Mouse (Mus musculus) forebrain, embryonic 12.5 days (tissue): ENCODE measurements around the gene Src. TPM values are rescaled to one million over a fixed set of nuclear protein-coding genes. Genes with fewer than 3 reads are reported as not detected.

ENCODE experiments used
- ATAC-seq: fragments of 200-750 bp; cut with Nextera tagmentation; 2 replicates; pipeline ENCODE4 v1.8.0; 2017; ENCODE audit warnings: moderate TSS enrichment; ENCODE audit not compliant: low FRiP score
- H3K27ac ChIP-seq: fragments of 300-500 bp; sonication (generic); 2 replicates; pipeline ENCODE4 v1.5.1; 2016; ENCODE audit warnings: mild to moderate bottlenecking
- H3K27me3 ChIP-seq: fragments of 300-500 bp; sonication (generic); 2 replicates; pipeline ENCODE4 v1.6.1; 2016; ENCODE audit warnings: mild to moderate bottlenecking
- H3K36me3 ChIP-seq: fragments of 300-500 bp; sonication (generic); replicated peaks from 2 replicates; pipeline ENCODE4 v1.6.1; 2016; ENCODE audit warnings: mild to moderate bottlenecking
- H3K4me1 ChIP-seq: fragments of 300-500 bp; sonication (generic); 2 replicates; pipeline ENCODE4 v1.6.1; 2016
- H3K4me2 ChIP-seq: fragments of 300-500 bp; sonication (generic); 2 replicates; pipeline ENCODE4 v1.6.1; 2016; ENCODE audit warnings: mild to moderate bottlenecking, moderate library complexity
- H3K4me3 ChIP-seq: fragments of 300-500 bp; sonication (generic); replicated peaks from 2 replicates; pipeline ENCODE4 v1.5.1; 2016; ENCODE audit warnings: mild to moderate bottlenecking
- H3K9ac ChIP-seq: fragments of 300-500 bp; sonication (generic); 2 replicates; pipeline ENCODE4 v1.6.1; 2016; ENCODE audit warnings: mild to moderate bottlenecking
- H3K9me3 ChIP-seq: fragments of 300-500 bp; sonication (generic); 2 replicates; pipeline ENCODE4 v1.6.1; 2016
- WGBS: fragments of 180-500 bp; shearing (Covaris S2); methylation state at CpG from one replicate; pipeline ENCODE4 v1.1.7; 2016; 5-methylcytosine and 5-hydroxymethylcytosine counted together
- polyA plus RNA-seq: library from polyadenylated mRNA; unstranded; fragments of >200 nt; fragmentation: Nextera tagmentation; extraction: Ambion mirVana; gene quantifications from 2 replicates; pipeline ENCODE4 v1.2.1, GENCODE M21; 2016

The Src gene
- polyA plus RNA-seq, 1 experiment from 2014 or later, result 35.1 TPM

DNA sequence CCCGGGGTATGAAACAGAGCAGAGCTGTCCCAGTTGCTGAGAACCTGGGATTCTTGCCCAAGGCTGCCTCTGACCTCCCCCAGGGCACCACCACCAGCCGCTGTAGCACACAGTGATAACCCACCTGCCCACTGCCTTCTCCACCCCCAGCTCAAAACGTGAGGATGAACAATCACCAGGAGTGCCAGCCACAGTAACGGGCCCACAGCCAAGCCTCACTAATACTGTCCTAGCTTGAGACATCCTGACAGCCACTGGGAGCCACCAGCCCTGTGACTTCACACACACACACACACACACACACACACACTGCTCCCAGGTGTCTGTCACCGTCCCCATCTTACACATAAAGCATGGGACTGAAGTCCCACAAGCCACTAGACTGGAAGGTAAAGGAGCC lies 22.9 kb upstream of the Src start:
- peaks cover 44% of the 10 kb centered on the region for H3K36me3 ChIP-seq
- WGBS, result 80% methylated on average over 5 of the region's 5 CpGs
- no peaks in the 10 kb centered on the region for H3K4me1 ChIP-seq
- H3K4me2 ChIP-seq, result no peak overlapping the region
- peaks cover 6% of the 10 kb centered on the region; the same call in 1 of the 2 replicates for H3K9me3 ChIP-seq
- H3K9ac ChIP-seq, result no peak overlapping the region
- H3K4me3 ChIP-seq, result no peak overlapping the region
- peak overlapping the region; percentile 50; the same call in 1 of the 2 replicates for H3K27ac ChIP-seq
- no peak for ATAC-seq
- no peaks in the 10 kb centered on the region for H3K27me3 ChIP-seq

- no peak for ATAC-seq
- Histone ChIP-seq H3K27ac (peak overlapping the region; percentile 50; the same call in 1 of the 2 replicates), H3K9ac (no peak overlapping the region), H3K36me3 (peaks cover 44% of the 10 kb centered on the region), H3K4me2 (no peak overlapping the region), H3K4me3 (no peak overlapping the region), H3K4me1 (no peaks in the 10 kb centered on the region), H3K27me3 (no peaks in the 10 kb centered on the region), H3K9me3 (peaks cover 6% of the 10 kb centered on the region; the same call in 1 of the 2 replicates)
- 67% methylated on average over 13 of the region's 13 CpGs for WGBS
These were observed 22.3 kb upstream of the Src start for GRCm38 (mm10) chr2:157395960-157396359.

- peaks cover 35% of the 10 kb centered on the region for H3K36me3 ChIP-seq
- no peak for ATAC-seq
- WGBS, result 80% methylated on average over 4 of the region's 4 CpGs
These were observed 20.9 kb upstream of the Src start for GRCm38 (mm10) chr2:157397376-157397775.

GRCm38 (mm10) chr2:157398539-157398938 lies 19.7 kb upstream of the Src start:
- no peak for ATAC-seq
- Histone ChIP-seq H3K27me3 (no peaks in the 10 kb centered on the region), H3K36me3 (peaks cover 35% of the 10 kb centered on the region), H3K9me3 (peaks cover 6% of the 10 kb centered on the region; the same call in 1 of the 2 replicates), H3K4me3 (no peak overlapping the region), H3K4me1 (no peaks in the 10 kb centered on the region), H3K27ac (no peak overlapping the region), H3K9ac (no peak overlapping the region), H3K4me2 (no peak overlapping the region)
- WGBS, result 96% methylated on average over 4 of the region's 4 CpGs

More at GRCm38 (mm10) chr2:157397376-157397775, 20.9 kb upstream of the Src start:
- H3K9ac ChIP-seq, result no peak overlapping the region
- H3K4me1 ChIP-seq, result no peaks in the 10 kb centered on the region
- no peak overlapping the region for H3K4me2 ChIP-seq
- no peak overlapping the region for H3K4me3 ChIP-seq
- H3K9me3 ChIP-seq, result peaks cover 6% of the 10 kb centered on the region; the same call in 1 of the 2 replicates
- no peak overlapping the region for H3K27ac ChIP-seq
- no peaks in the 10 kb centered on the region for H3K27me3 ChIP-seq

GRCm38 (mm10) chr2:157399797-157400196 lies 18.4 kb upstream of the Src start:
- Histone ChIP-seq H3K4me3 (no peak overlapping the region), H3K27ac (no peak overlapping the region), H3K36me3 (peaks cover 35% of the 10 kb centered on the region), H3K4me1 (no peaks in the 10 kb centered on the region), H3K4me2 (no peak overlapping the region), H3K9ac (no peak overlapping the region), H3K27me3 (no peaks in the 10 kb centered on the region), H3K9me3 (peaks cover 6% of the 10 kb centered on the region; the same call in 1 of the 2 replicates)
- 84% methylated on average over 10 of the region's 10 CpGs for WGBS
- no peak for ATAC-seq

- no peak for ATAC-seq
- 93% methylated on average over 6 of the region's 6 CpGs for WGBS
These were observed 17.8 kb upstream of the Src start for GRCm38 (mm10) chr2:157400491-157400890.

GRCm38 (mm10) chr2:157401261-157401660 lies 17.0 kb upstream of the Src start:
- peaks cover 6% of the 10 kb centered on the region; the same call in 1 of the 2 replicates for H3K9me3 ChIP-seq
- H3K4me3 ChIP-seq, result no peak overlapping the region
- peaks cover 25% of the 10 kb centered on the region for H3K36me3 ChIP-seq
- H3K27me3 ChIP-seq, result no peaks in the 10 kb centered on the region
- H3K4me1 ChIP-seq, result no peaks in the 10 kb centered on the region
- H3K9ac ChIP-seq, result no peak overlapping the region
- H3K27ac ChIP-seq, result no peak overlapping the region
- ATAC-seq, result no peak
- WGBS, result 98% methylated on average over 2 of the region's 2 CpGs
- no peak overlapping the region for H3K4me2 ChIP-seq

More at GRCm38 (mm10) chr2:157400491-157400890, 17.8 kb upstream of the Src start:
- H3K4me3 ChIP-seq, result no peak overlapping the region
- H3K4me2 ChIP-seq, result no peak overlapping the region
- H3K27ac ChIP-seq, result no peak overlapping the region
- H3K9me3 ChIP-seq, result peaks cover 6% of the 10 kb centered on the region; the same call in 1 of the 2 replicates
- H3K36me3 ChIP-seq, result peaks cover 33% of the 10 kb centered on the region
- no peaks in the 10 kb centered on the region for H3K4me1 ChIP-seq
- no peaks in the 10 kb centered on the region for H3K27me3 ChIP-seq
- no peak overlapping the region for H3K9ac ChIP-seq

GRCm38 (mm10) chr2:157407596-157407995 lies 10.6 kb upstream of the Src start:
- 92% methylated on average over 7 of the region's 7 CpGs for WGBS
- H3K4me3 ChIP-seq, result no peak overlapping the region

DNA sequence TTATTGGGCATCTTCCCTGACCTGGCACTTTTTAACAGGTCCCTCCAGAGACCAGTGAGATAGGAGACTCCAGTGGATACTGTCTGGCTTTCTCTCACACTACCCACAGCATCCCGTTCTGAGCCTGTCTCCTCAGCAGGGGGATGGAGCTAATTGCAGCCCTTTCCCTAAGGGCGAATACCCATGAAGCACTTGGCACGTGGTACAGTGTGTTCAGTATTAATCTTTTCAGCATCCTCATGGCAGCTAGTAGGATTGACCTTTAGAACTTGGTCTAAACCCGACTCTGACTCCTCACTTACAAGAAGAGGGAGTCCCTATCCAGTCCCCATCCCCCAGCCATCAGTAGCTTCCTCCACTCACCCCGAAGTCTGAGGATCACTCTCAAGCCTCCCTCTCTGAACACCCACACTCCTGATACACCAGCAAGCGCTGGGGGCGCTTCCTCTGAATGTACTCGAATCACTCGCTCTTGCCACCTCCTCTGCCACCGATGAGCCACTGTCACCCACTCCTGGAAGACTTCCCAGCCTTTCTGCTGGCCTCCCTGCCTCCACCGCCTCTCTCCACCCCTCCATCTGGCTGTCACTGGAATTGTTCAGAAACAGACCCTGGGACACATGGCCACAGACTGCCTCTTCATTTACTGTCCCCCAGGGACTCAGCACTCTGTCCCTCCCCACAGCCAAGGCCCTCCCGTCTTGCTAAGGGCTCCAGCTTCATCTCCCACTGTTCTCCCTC lies 8.3 kb upstream of the Src start:
- 63% methylated on average over 12 of the region's 12 CpGs for WGBS

More at GRCm38 (mm10) chr2:157407596-157407995, 10.6 kb upstream of the Src start:
- ATAC-seq, result no peak
- no peaks in the 10 kb centered on the region for H3K9me3 ChIP-seq
- H3K9ac ChIP-seq, result no peak overlapping the region
- H3K27me3 ChIP-seq, result no peaks in the 10 kb centered on the region
- no peak overlapping the region for H3K27ac ChIP-seq
- H3K4me2 ChIP-seq, result no peak overlapping the region
- H3K4me1 ChIP-seq, result peaks cover 9% of the 10 kb centered on the region; the same call in 1 of the 2 replicates
- H3K36me3 ChIP-seq, result no peaks in the 10 kb centered on the region

GRCm38 (mm10) chr2:157411151-157411693 lies 7.0 kb upstream of the Src start:
- Histone ChIP-seq H3K36me3 (no peaks in the 10 kb centered on the region), H3K9me3 (no peaks in the 10 kb centered on the region), H3K27ac (no peak overlapping the region), H3K9ac (no peak overlapping the region), H3K4me1 (peaks cover 9% of the 10 kb centered on the region; the same call in 1 of the 2 replicates), H3K4me2 (no peak overlapping the region), H3K27me3 (no peaks in the 10 kb centered on the region), H3K4me3 (no peak overlapping the region)
- no peak for ATAC-seq
- 87% methylated on average over 6 of the region's 6 CpGs for WGBS

More for the DNA sequence above, 8.3 kb upstream of the Src start:
- H3K36me3 ChIP-seq, result no peaks in the 10 kb centered on the region
- no peaks in the 10 kb centered on the region for H3K27me3 ChIP-seq
- no peak for ATAC-seq
- H3K9ac ChIP-seq, result no peak overlapping the region
- no peak overlapping the region for H3K4me3 ChIP-seq
- H3K9me3 ChIP-seq, result no peaks in the 10 kb centered on the region
- no peak overlapping the region for H3K4me2 ChIP-seq
- 0 out of 2 replicates have a peak overlapping the region, but pooled peaks have one; percentile 8 for H3K27ac ChIP-seq
- peaks cover 9% of the 10 kb centered on the region; the same call in 1 of the 2 replicates for H3K4me1 ChIP-seq

GRCm38 (mm10) chr2:157412497-157412896 lies 5.7 kb upstream of the Src start:
- 88% methylated on average over 7 of the region's 7 CpGs for WGBS
- Histone ChIP-seq H3K4me2 (no peak overlapping the region), H3K27me3 (no peaks in the 10 kb centered on the region), H3K9ac (no peak overlapping the region), H3K9me3 (no peaks in the 10 kb centered on the region), H3K4me3 (no peak overlapping the region), H3K4me1 (peaks cover 9% of the 10 kb centered on the region; the same call in 1 of the 2 replicates), H3K27ac (no peak overlapping the region), H3K36me3 (no peaks in the 10 kb centered on the region)
- ATAC-seq, result no peak

DNA sequence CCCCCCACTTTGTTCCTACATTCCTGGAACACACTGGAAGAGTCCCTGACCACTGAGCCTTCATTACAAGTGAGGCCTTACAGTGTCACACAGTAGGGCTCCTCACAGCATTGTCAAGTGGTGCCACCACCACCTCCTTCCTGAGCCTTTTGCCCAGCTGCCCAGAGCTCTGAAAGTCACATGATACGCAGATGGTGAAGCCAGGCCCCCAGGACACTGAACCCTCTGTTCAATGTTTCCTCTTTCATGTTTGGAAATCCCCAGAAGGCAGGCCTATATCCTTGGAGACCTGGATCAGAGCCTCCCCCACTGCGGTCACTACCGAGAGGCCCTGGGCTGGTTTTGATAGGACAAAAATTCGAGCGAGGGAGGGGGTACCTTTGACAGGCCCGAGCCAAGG lies 1.0 kb upstream of the Src start:
- Histone ChIP-seq H3K27me3 (no peaks in the 10 kb centered on the region), H3K9me3 (no peaks in the 10 kb centered on the region), H3K4me1 (peaks cover 10% of the 10 kb centered on the region), H3K9ac (no peak overlapping the region), H3K27ac (no peak overlapping the region), H3K4me2 (no peak overlapping the region), H3K4me3 (no peak overlapping the region), H3K36me3 (no peaks in the 10 kb centered on the region)
- no peak for ATAC-seq
- 69% methylated on average over 6 of the region's 6 CpGs for WGBS
